Mouse (Mus musculus) forebrain, embryonic 14.5 days (tissue): ENCODE data around the gene Cnot4. TPM values are rescaled to one million over a fixed set of nuclear protein-coding genes. Genes with fewer than 3 reads are reported as not detected.
A peak's percentile ranks its signal among the peaks of the same experiment; 100 is the strongest.

Experiments
- ATAC-seq: fragments of 200-750 bp; cut with Nextera tagmentation; 2 replicates; pipeline ENCODE4 v1.8.0; 2017; ENCODE audit warnings: mild to moderate bottlenecking, moderate library complexity
- DNase-seq: peaks from one replicate; pipeline ENCODE4 v3.0.0-alpha.2; 2015; ENCODE audit warnings: low spot score
- H3K27ac ChIP-seq: fragments of 300-500 bp; sonication (generic); 2 replicates; pipeline ENCODE4 v1.5.1; 2014; ENCODE audit warnings: low read depth, mild to moderate bottlenecking, control low read depth, low read length, moderate library complexity
- H3K27me3 ChIP-seq: fragments of 300-500 bp; sonication (generic); replicated peaks from 2 replicates; pipeline ENCODE4 v1.6.1; 2014; ENCODE audit warnings: low read length, control low read depth, mixed read lengths; ENCODE audit not compliant: control insufficient read depth, insufficient read depth
- H3K36me3 ChIP-seq: fragments of 300-500 bp; sonication (generic); 2 replicates; pipeline ENCODE4 v1.6.1; 2014; ENCODE audit warnings: low read length, control low read depth; ENCODE audit not compliant: control insufficient read depth, insufficient read depth
- H3K4me1 ChIP-seq: fragments of 300-500 bp; sonication (generic); 2 replicates; pipeline ENCODE4 v1.6.1; 2014; ENCODE audit warnings: antibody characterized with exemption, low read length, control low read depth; ENCODE audit not compliant: control insufficient read depth, insufficient read depth
- H3K4me2 ChIP-seq: fragments of 300-500 bp; sonication (generic); 2 replicates; pipeline ENCODE4 v1.6.1; 2014; ENCODE audit warnings: mild to moderate bottlenecking, control low read depth, low read length
- H3K4me3 ChIP-seq: fragments of 300-500 bp; sonication (generic); 2 replicates; pipeline ENCODE4 v1.5.1; 2014; ENCODE audit warnings: low read depth, low read length, control low read depth
- H3K9ac ChIP-seq: fragments of 300-500 bp; sonication (generic); 2 replicates; pipeline ENCODE4 v1.6.1; 2014; ENCODE audit warnings: mild to moderate bottlenecking, low read length, control low read depth, moderate library complexity
- H3K9me3 ChIP-seq: fragments of 300-500 bp; sonication (generic); replicated peaks from 2 replicates; pipeline ENCODE4 v1.6.1; 2016; ENCODE audit warnings: low read length, control low read depth, mixed read lengths; ENCODE audit not compliant: control insufficient read depth
- WGBS: fragments of 180-500 bp; shearing (Covaris S2); extraction: QIAGEN DNeasy Blood & Tissue Kit; methylation state at CpG from one replicate; pipeline ENCODE4 v1.1.7; 2014; 5-methylcytosine and 5-hydroxymethylcytosine counted together
- polyA plus RNA-seq: library from polyadenylated mRNA; unstranded; fragments of >200 nt; fragmentation: Nextera tagmentation; extraction: Ambion mirVana; gene quantifications from 2 replicates; pipeline ENCODE4 v1.2.1, GENCODE M21; 2014

The Cnot4 gene
- polyA plus RNA-seq, 1 experiment from 2014 or later: 33.3 TPM

DNA sequence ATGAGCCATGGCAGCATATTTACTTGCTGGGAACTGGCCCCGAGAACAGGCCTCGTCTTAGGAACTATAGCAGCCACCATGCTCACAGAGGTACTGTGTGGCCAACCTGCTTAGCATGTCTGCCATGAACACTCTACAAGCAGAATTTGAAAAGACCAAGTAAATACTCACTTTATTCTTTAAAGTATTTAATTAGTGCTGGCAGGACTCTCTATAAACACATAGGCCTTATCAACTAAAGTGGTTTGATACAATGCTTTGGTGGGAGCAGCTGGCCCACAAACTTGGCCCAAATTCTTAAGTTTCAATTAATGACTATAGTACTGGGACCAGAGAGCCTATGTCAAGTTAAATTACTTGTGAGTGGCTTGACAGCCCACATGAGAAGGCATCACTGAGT, 105.5 kb downstream of the Cnot4 start:
- H3K4me3 ChIP-seq: no peak overlapping the region
- H3K36me3 ChIP-seq: no peaks in the 10 kb centered on the region; the same call in 1 of the 2 replicates
- no peaks in the 10 kb centered on the region for H3K9me3 ChIP-seq
- WGBS: 62% methylated on average over 2 of the region's 2 CpGs
- DNase-seq (peak; percentile 51), ATAC-seq (peak; percentile 68)
- H3K9ac ChIP-seq: no peak overlapping the region
- H3K27ac ChIP-seq: no peak overlapping the region
- peaks cover 3% of the 10 kb centered on the region; the same call in 1 of the 2 replicates for H3K4me1 ChIP-seq
- no peaks in the 10 kb centered on the region for H3K27me3 ChIP-seq
- H3K4me2 ChIP-seq: no peak overlapping the region

DNA sequence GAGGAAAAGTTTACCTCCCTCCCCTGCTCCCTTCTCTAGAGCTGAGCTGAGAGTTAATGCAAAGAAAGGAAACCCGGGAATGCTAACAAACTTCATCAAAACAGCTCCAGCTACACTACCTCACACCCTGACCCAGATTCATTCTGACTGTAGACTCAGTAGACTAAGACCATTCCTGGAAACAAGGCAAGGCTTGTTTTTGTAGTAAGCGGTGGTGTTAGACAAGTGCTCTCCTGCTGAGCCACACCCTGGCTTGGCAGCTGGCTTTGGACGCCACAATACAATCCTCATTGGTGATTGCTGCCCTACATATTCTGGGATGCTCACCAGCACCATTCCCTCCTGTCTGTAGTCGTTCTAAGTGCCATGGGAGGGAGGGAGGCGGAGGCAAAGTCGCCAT, 106.3 kb downstream of the Cnot4 start:
- 59% methylated on average over 6 of the region's 6 CpGs for WGBS
- Histone ChIP-seq H3K27me3 (no peaks in the 10 kb centered on the region), H3K4me3 (no peak overlapping the region), H3K4me1 (peaks cover 3% of the 10 kb centered on the region; the same call in 1 of the 2 replicates), H3K36me3 (no peaks in the 10 kb centered on the region; the same call in 1 of the 2 replicates), H3K4me2 (no peak overlapping the region), H3K9me3 (no peaks in the 10 kb centered on the region), H3K9ac (no peak overlapping the region), H3K27ac (no peak overlapping the region; the same call in 1 of the 2 replicates)
- ATAC-seq: peak; percentile 57; the same call in 1 of the 2 replicates
- peak; percentile 34 for DNase-seq

DNA sequence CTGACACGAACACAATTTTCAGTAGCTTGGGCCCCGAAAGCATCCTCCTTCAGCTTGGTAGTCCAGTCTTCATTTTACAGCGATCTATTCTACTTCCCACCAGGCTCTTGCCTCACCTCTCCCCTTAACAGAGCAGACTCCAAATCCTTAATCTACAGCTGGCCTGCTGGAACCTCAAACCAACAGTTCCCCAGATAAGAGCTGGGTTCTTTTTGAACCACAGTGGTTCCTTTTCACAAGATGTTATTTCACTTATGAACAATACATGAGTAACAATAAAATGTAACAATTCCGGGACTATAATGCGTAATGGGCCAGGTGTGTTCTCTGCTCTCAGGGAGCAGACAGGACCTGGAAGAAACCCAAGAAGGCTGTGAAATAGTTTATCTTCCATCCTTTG, 116.9 kb downstream of the Cnot4 start:
- no peak overlapping the region for H3K4me2 ChIP-seq
- H3K36me3 ChIP-seq: peaks cover 6% of the 10 kb centered on the region; the same call in 1 of the 2 replicates
- H3K4me1 ChIP-seq: no peaks in the 10 kb centered on the region
- H3K27ac ChIP-seq: no peak overlapping the region
- no peak overlapping the region for H3K9ac ChIP-seq
- H3K4me3 ChIP-seq: no peak overlapping the region
- 91% methylated on average over 5 of the region's 5 CpGs for WGBS
- no peaks in the 10 kb centered on the region for H3K9me3 ChIP-seq
- no peak for DNase-seq
- no peaks in the 10 kb centered on the region for H3K27me3 ChIP-seq
- ATAC-seq: no peak

DNA sequence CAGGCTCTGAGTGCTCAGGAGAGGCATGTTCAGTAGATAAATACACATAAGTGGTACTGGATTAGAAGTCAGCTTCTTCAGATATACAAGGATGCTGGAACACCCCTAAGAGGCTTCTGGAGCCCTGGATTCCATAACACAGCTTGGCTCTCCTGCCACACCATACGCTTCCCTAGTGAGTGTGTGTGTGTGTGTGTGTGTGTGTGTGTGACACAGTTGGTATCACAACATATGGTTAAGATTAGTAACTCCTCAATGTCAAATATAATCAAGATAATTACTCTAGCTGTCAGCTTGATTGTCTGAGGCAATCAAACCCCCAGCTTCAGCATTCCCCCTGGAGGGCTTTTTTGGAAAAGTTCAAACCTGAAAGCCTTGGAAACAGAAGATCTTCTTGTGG, 121.6 kb downstream of the Cnot4 start:
- Histone ChIP-seq H3K9me3 (no peaks in the 10 kb centered on the region), H3K9ac (no peak overlapping the region), H3K4me2 (no peak overlapping the region), H3K4me3 (no peak overlapping the region), H3K4me1 (no peaks in the 10 kb centered on the region), H3K36me3 (no peaks in the 10 kb centered on the region), H3K27me3 (no peaks in the 10 kb centered on the region), H3K27ac (no peak overlapping the region)
- WGBS: 82% methylated on average over 1 of the region's 1 CpGs
- ATAC-seq (peak; percentile 81; the same call in 1 of the 2 replicates), DNase-seq (peak; percentile 78)

DNA sequence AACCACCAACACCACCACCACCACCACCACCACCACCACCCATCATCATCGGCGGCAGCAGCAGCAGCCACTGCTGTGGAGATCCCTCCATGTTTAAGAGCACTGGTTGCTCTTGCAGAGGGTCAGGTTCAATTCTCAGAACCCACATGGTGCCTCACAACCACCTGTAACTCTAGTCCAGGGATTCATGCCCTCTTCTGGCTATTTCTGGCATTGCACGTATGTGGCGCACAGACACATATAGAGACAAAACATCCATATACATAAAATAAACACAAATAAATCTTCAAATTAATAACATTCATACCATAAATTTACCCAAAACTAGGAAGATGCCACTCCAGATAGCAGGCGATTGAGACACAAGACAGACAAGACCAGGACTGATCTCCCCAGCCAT, 122.8 kb downstream of the Cnot4 start:
- H3K4me3 ChIP-seq: no peak overlapping the region
- no peak overlapping the region for H3K4me2 ChIP-seq
- no peaks in the 10 kb centered on the region for H3K4me1 ChIP-seq
- H3K9me3 ChIP-seq: no peaks in the 10 kb centered on the region
- DNase-seq: no peak
- no peak overlapping the region for H3K9ac ChIP-seq
- H3K36me3 ChIP-seq: no peaks in the 10 kb centered on the region
- no peak for ATAC-seq
- no peak overlapping the region for H3K27ac ChIP-seq
- H3K27me3 ChIP-seq: no peaks in the 10 kb centered on the region
- 94% methylated on average over 5 of the region's 5 CpGs for WGBS

DNA sequence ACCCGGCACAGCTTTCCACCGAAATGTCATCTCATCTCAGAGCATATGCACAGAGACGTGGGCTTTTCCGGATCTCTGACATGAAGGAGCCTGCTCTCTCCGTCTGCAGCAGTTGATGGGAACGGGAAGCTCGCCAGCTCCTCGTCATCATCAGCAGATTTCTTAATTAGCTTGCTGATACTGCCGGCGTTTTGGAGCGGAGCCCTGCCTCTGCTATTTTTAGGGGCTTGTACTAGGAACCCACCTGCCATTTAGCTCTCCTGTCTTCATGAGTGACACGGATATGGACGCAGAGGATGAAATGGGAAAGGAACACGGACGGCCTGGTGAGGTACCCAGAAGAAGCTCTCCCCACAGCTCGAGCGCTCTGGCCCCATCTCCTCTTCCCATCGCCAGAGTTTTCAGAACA, 131.3 kb downstream of the Cnot4 start:
- H3K27me3 ChIP-seq: no peaks in the 10 kb centered on the region
- WGBS: 39% methylated on average over 18 of the region's 18 CpGs
- H3K36me3 ChIP-seq: no peaks in the 10 kb centered on the region
- no peaks in the 10 kb centered on the region for H3K9me3 ChIP-seq
- H3K9ac ChIP-seq: no peak overlapping the region
- ATAC-seq (peak; percentile 78), DNase-seq (peak; percentile 94)
- H3K27ac ChIP-seq: peak overlapping the region; percentile 9; the same call in 1 of the 2 replicates
- peaks cover 5% of the 10 kb centered on the region for H3K4me1 ChIP-seq
- H3K4me2 ChIP-seq: peak overlapping the region; percentile 18
- H3K4me3 ChIP-seq: no peak overlapping the region

DNA sequence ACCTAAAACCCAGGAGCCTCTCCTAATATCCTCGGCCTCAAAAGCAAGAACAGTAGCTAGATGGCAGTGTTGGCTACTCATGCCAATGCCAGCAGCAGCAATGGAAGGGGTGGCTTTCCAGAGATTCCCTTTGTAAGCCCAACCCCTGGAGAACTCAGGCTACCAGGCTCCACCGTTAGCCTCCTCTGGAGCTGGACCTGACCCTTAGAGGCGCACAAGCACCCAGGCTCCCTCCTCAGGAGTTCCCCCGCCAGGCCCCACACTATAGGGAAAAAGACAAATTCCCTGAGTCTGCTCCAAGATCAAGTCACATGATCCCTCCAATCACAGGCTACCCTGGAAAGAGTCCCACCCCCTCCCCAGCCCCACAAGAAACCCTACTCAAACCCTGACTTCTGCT, 134.4 kb downstream of the Cnot4 start:
- H3K4me2 ChIP-seq: no peak overlapping the region
- 6% methylated on average over 4 of the region's 4 CpGs for WGBS
- peak; percentile 30 for ATAC-seq
- H3K27ac ChIP-seq: no peak overlapping the region
- DNase-seq: peak; percentile 73
- H3K9ac ChIP-seq: no peak overlapping the region
- no peaks in the 10 kb centered on the region for H3K36me3 ChIP-seq
- peaks cover 8% of the 10 kb centered on the region for H3K4me1 ChIP-seq
- H3K9me3 ChIP-seq: no peaks in the 10 kb centered on the region
- H3K4me3 ChIP-seq: no peak overlapping the region
- no peaks in the 10 kb centered on the region for H3K27me3 ChIP-seq

DNA sequence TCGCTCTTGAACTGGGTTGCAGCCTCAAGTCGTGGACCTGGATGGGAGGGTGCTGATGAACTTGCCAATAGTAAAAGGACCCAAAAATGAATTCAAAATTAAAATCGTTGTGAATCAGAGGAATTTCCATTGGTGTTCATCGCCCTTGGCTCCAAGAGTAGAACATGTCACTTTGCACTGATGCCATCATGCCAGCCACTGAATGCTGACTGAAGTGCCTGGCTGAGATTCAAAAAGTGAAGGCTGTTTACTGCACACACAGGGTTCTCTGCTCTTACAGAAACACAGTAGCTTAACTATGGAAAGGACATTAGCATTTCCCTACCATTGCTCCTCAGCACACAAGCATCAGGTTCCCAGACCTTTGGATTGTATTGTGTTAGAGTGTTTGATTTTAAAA, 137.0 kb downstream of the Cnot4 start:
- 75% methylated on average over 4 of the region's 4 CpGs for WGBS
- H3K4me1 ChIP-seq: 0 out of 2 replicates have a peak, but pooled peaks cover 3% of the 10 kb centered on the region
- peak overlapping the region; percentile 4; the same call in 1 of the 2 replicates for H3K27ac ChIP-seq
- no peaks in the 10 kb centered on the region for H3K9me3 ChIP-seq
- no peaks in the 10 kb centered on the region for H3K27me3 ChIP-seq
- H3K4me2 ChIP-seq: no peak overlapping the region
- no peak for ATAC-seq
- no peak overlapping the region for H3K4me3 ChIP-seq
- no peaks in the 10 kb centered on the region for H3K36me3 ChIP-seq
- DNase-seq: peak; percentile 53
- H3K9ac ChIP-seq: no peak overlapping the region

DNA sequence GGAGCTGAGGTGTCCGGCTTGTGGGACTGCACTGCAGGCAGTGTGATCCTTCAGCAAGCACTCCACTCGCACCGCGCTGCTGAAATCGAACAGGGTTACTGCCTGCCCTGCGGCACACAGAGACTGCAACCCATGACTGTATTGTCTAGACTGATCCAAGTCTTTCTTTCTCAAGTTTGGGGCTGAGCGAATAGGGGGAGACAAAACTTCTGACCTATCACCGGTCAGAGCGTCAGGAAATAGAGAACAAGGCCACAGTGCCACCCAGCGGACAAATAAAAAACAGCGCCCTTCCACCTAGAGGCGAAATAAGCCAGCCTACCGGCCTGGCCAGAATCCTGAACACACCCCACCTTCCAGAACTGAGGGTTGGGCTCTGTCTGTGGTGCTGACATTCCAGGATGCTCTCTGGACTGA, 138.3 kb downstream of the Cnot4 start:
- Histone ChIP-seq H3K36me3 (no peaks in the 10 kb centered on the region), H3K4me1 (0 out of 2 replicates have a peak, but pooled peaks cover 3% of the 10 kb centered on the region), H3K27ac (no peak overlapping the region), H3K27me3 (no peaks in the 10 kb centered on the region), H3K9ac (no peak overlapping the region), H3K4me3 (no peak overlapping the region), H3K4me2 (peak overlapping the region; percentile 41), H3K9me3 (no peaks in the 10 kb centered on the region)
- 4% methylated on average over 13 of the region's 13 CpGs for WGBS
- ATAC-seq (peak; percentile 60), DNase-seq (peak; percentile 84)
